Mouse (Mus musculus): ENCODE data around the gene Ube3c.

GRCm38 (mm10) chr5:29688352-29688751 is 119.3 kb downstream of the Ube3c start:
- TF ChIP-seq EP300 (IDR thresholded peaks at IDR 0.05; ENCODE audit: low read depth) (no peak), CTCF (IDR thresholded peaks at IDR 0.05; ENCODE audit: low read depth) (peak; percentile 24; the same call in 1 of the 2 replicates)
